Mouse (Mus musculus): ENCODE measurements around the gene Cdk14. TPM values are rescaled to one million over a fixed set of nuclear protein-coding genes. Genes with fewer than 3 reads are reported as not detected.

Cdk14 gene
- polyA plus RNA-seq, 1 experiment from 2014 or later: 19.7 TPM

- 63% methylated on average over 9 of the region's 9 CpGs for WGBS
- H3K36me3 ChIP-seq (ENCODE audit: insufficient read depth, low read length): no peaks in the 10 kb centered on the region
- no peak overlapping the region for H3K4me2 ChIP-seq (replicated peaks; ENCODE audit: low read depth, low read length)
- TF ChIP-seq EP300 (IDR thresholded peaks at IDR 0.05) (no peak), CTCF (IDR thresholded peaks at IDR 0.05) (no peak)
- no peak overlapping the region for H3K27ac ChIP-seq (ENCODE audit: low read length)
- H3K9ac ChIP-seq (replicated peaks; ENCODE audit: low read depth): no peak overlapping the region
- H3K27me3 ChIP-seq (replicated peaks; ENCODE audit: insufficient read depth, low read length): no peaks in the 10 kb centered on the region
- H3K4me1 ChIP-seq (ENCODE audit: insufficient read depth, low read depth, low read length): no peaks in the 10 kb centered on the region
- DNase-seq (ENCODE audit: low spot score) (no peak), ATAC-seq (no peak)
- H3K4me3 ChIP-seq (ENCODE audit: low read depth, low read length): no peak overlapping the region
- H3K9me3 ChIP-seq (ENCODE audit: low read length): no peaks in the 10 kb centered on the region
Measured at GRCm38 (mm10) chr5:4773090-4773772, 646.9 kb downstream of the Cdk14 start.

- Histone ChIP-seq H3K27me3 (replicated peaks; ENCODE audit: insufficient read depth, low read length) (no peaks in the 10 kb centered on the region), H3K4me2 (replicated peaks; ENCODE audit: low read depth, low read length) (no peak overlapping the region), H3K9ac (replicated peaks; ENCODE audit: low read depth) (no peak overlapping the region), H3K36me3 (ENCODE audit: insufficient read depth, low read length) (no peaks in the 10 kb centered on the region), H3K9me3 (ENCODE audit: low read length) (no peaks in the 10 kb centered on the region), H3K4me3 (ENCODE audit: low read depth, low read length) (no peak overlapping the region), H3K27ac (ENCODE audit: low read length) (no peak overlapping the region), H3K4me1 (ENCODE audit: insufficient read depth, low read depth, low read length) (no peaks in the 10 kb centered on the region; the same call in 1 of the 2 replicates)
- TF ChIP-seq EP300 (IDR thresholded peaks at IDR 0.05) (no peak), CTCF (IDR thresholded peaks at IDR 0.05) (no peak)
- DNase-seq (ENCODE audit: low spot score): no peak
- WGBS: 72% methylated on average over 1 of the region's 1 CpGs
- no peak for ATAC-seq
Measured at GRCm38 (mm10) chr5:4770609-4771008, 649.5 kb downstream of the Cdk14 start.

- Histone ChIP-seq H3K4me3 (ENCODE audit: low read depth, low read length) (no peak overlapping the region), H3K36me3 (ENCODE audit: insufficient read depth, low read length) (no peaks in the 10 kb centered on the region), H3K9me3 (ENCODE audit: low read length) (no peaks in the 10 kb centered on the region), H3K9ac (replicated peaks; ENCODE audit: low read depth) (no peak overlapping the region), H3K27me3 (replicated peaks; ENCODE audit: insufficient read depth, low read length) (no peaks in the 10 kb centered on the region), H3K27ac (ENCODE audit: low read length) (no peak overlapping the region), H3K4me1 (ENCODE audit: insufficient read depth, low read depth, low read length) (no peaks in the 10 kb centered on the region; the same call in 1 of the 2 replicates), H3K4me2 (replicated peaks; ENCODE audit: low read depth, low read length) (no peak overlapping the region)
- TF ChIP-seq EP300 (IDR thresholded peaks at IDR 0.05) (no peak), CTCF (IDR thresholded peaks at IDR 0.05) (no peak)
- no peak for ATAC-seq
- DNase-seq (ENCODE audit: low spot score): no peak
- 58% methylated on average over 2 of the region's 2 CpGs for WGBS
Measured at GRCm38 (mm10) chr5:4767896-4768295, 652.2 kb downstream of the Cdk14 start.

- Histone ChIP-seq H3K4me1 (ENCODE audit: insufficient read depth, low read depth, low read length) (no peaks in the 10 kb centered on the region; the same call in 1 of the 2 replicates), H3K9ac (replicated peaks; ENCODE audit: low read depth) (no peak overlapping the region), H3K27me3 (replicated peaks; ENCODE audit: insufficient read depth, low read length) (no peaks in the 10 kb centered on the region), H3K4me2 (replicated peaks; ENCODE audit: low read depth, low read length) (no peak overlapping the region), H3K9me3 (ENCODE audit: low read length) (no peaks in the 10 kb centered on the region), H3K4me3 (ENCODE audit: low read depth, low read length) (no peak overlapping the region), H3K36me3 (ENCODE audit: insufficient read depth, low read length) (no peaks in the 10 kb centered on the region), H3K27ac (ENCODE audit: low read length) (no peak overlapping the region)
- TF ChIP-seq CTCF (IDR thresholded peaks at IDR 0.05) (no peak), EP300 (IDR thresholded peaks at IDR 0.05) (no peak)
- WGBS: 43% methylated on average over 5 of the region's 5 CpGs
- DNase-seq (ENCODE audit: low spot score) (peak; percentile 36), ATAC-seq (peak; percentile 76)
Measured at GRCm38 (mm10) chr5:4766719-4767118, 653.4 kb downstream of the Cdk14 start.

- Histone ChIP-seq H3K4me1 (ENCODE audit: insufficient read depth, low read depth, low read length) (no peaks in the 10 kb centered on the region; the same call in 1 of the 2 replicates), H3K27me3 (replicated peaks; ENCODE audit: insufficient read depth, low read length) (no peaks in the 10 kb centered on the region), H3K36me3 (ENCODE audit: insufficient read depth, low read length) (no peaks in the 10 kb centered on the region), H3K27ac (ENCODE audit: low read length) (no peak overlapping the region), H3K9me3 (ENCODE audit: low read length) (no peaks in the 10 kb centered on the region), H3K4me3 (ENCODE audit: low read depth, low read length) (no peak overlapping the region), H3K4me2 (replicated peaks; ENCODE audit: low read depth, low read length) (no peak overlapping the region), H3K9ac (replicated peaks; ENCODE audit: low read depth) (no peak overlapping the region)
- TF ChIP-seq CTCF (IDR thresholded peaks at IDR 0.05) (no peak), EP300 (IDR thresholded peaks at IDR 0.05) (no peak)
- DNase-seq (ENCODE audit: low spot score) (no peak), ATAC-seq (no peak)
Measured at GRCm38 (mm10) chr5:4761891-4762290, 658.2 kb downstream of the Cdk14 start.

- Histone ChIP-seq H3K9ac (replicated peaks; ENCODE audit: low read depth) (peak overlapping the region; percentile 83; the same call in 1 of the 2 replicates), H3K9me3 (ENCODE audit: low read length) (no peaks in the 10 kb centered on the region), H3K27me3 (replicated peaks; ENCODE audit: insufficient read depth, low read length) (no peaks in the 10 kb centered on the region), H3K4me2 (replicated peaks; ENCODE audit: low read depth, low read length) (peak overlapping the region; percentile 94), H3K27ac (ENCODE audit: low read length) (peak overlapping the region; percentile 95), H3K4me3 (ENCODE audit: low read depth, low read length) (peak overlapping the region; percentile 93), H3K4me1 (ENCODE audit: insufficient read depth, low read depth, low read length) (0 out of 2 replicates have a peak, but pooled peaks cover 8% of the 10 kb centered on the region), H3K36me3 (ENCODE audit: insufficient read depth, low read length) (no peaks in the 10 kb centered on the region)
- WGBS: under 1% methylated on average over 23 of the region's 23 CpGs
- TF ChIP-seq EP300 (IDR thresholded peaks at IDR 0.05) (no peak), CTCF (IDR thresholded peaks at IDR 0.05) (no peak)
- peak; percentile 46 for DNase-seq (ENCODE audit: low spot score)
- peak; percentile 29 for ATAC-seq
Measured at GRCm38 (mm10) chr5:4758331-4759080, 661.6 kb downstream of the Cdk14 start.
